Mouse (Mus musculus) adrenal gland, adult 18-20 months (tissue): ENCODE measurements around the gene 2310022B05Rik. TPM values are rescaled to one million over a fixed set of nuclear protein-coding genes. Genes with fewer than 3 reads are reported as not detected.
A peak's percentile ranks its signal among the peaks of the same experiment; 100 is the strongest.

ENCODE experiments used
- DNase-seq, 2 experiments: peaks; one replicate each; pipeline ENCODE4 v3.0.0; 2021 to 2022; ENCODE audit warnings: low spot score in 2 of 2
- total RNA-seq, 2 experiments: library from RNA; stranded (reverse); gene quantifications; 1 replicate in 1 of 2; 2 replicates in 1 of 2; pipeline ENCODE4 v1.2.3; 2021

The 2310022B05Rik gene
- total RNA-seq, 2 experiments from 2014 or later: 27.4 to 34.7 TPM

GRCm38 (mm10) chr8:124617266-124617869, 45.8 kb downstream of the 2310022B05Rik start:
- peak; percentile 67 to 80 for DNase-seq

GRCm38 (mm10) chr8:124614325-124614724, 48.8 kb downstream of the 2310022B05Rik start:
- DNase-seq: no peak

GRCm38 (mm10) chr8:124608972-124609353, 54.2 kb downstream of the 2310022B05Rik start:
- no peak for DNase-seq

GRCm38 (mm10) chr8:124608239-124608971, 54.8 kb downstream of the 2310022B05Rik start:
- DNase-seq: no peak

GRCm38 (mm10) chr8:124604066-124604465, 59.1 kb downstream of the 2310022B05Rik start:
- no peak for DNase-seq

- peak in 1 of 2 experiments; percentile 23 for DNase-seq
Measured at GRCm38 (mm10) chr8:124589393-124589792, 73.8 kb downstream of the 2310022B05Rik start.

GRCm38 (mm10) chr8:124586556-124586955, 76.6 kb downstream of the 2310022B05Rik start:
- DNase-seq: no peak

Other genes with a start within 250 kb of the 2310022B05Rik start
- 1 to 10 TPM; 3.9 to 6.0 TPM for gene Pgbd5, start 223.7 kb downstream of the 2310022B05Rik start, total RNA-seq
- gene Cog2, start 142.6 kb downstream of the 2310022B05Rik start, total RNA-seq: 10 to 100 TPM; 43.9 to 46.5 TPM
- gene Agt, start 93.7 kb downstream of the 2310022B05Rik start, total RNA-seq: 10 to 100 TPM in 1 of 2 experiments, 1 to 10 TPM in 1; 1.8 to 11.9 TPM
- gene Capn9, start 87.3 kb downstream of the 2310022B05Rik start, total RNA-seq: under 1 TPM in 1 of 2 experiments, not detected in 1; 0.36 TPM
- 10 to 100 TPM; 33.0 to 44.0 TPM for gene Ttc13, start 58.6 kb upstream of the 2310022B05Rik start, total RNA-seq
- 1 to 10 TPM; 9.2 to 9.4 TPM for gene Arv1, start 58.8 kb upstream of the 2310022B05Rik start, total RNA-seq
- gene Fam89a, start 88.5 kb upstream of the 2310022B05Rik start, total RNA-seq: under 1 TPM in 1 of 2 experiments, not detected in 1; 0.90 TPM
- gene Trim67, start 129.7 kb upstream of the 2310022B05Rik start, total RNA-seq: 1 to 10 TPM; 1.1 to 2.2 TPM
- 100 to 1,000 TPM in 1 of 2 experiments, 10 to 100 TPM in 1; 94.9 to 110 TPM for gene Gnpat, start 199.7 kb upstream of the 2310022B05Rik start, total RNA-seq
- gene 2810004N23Rik, start 199.8 kb upstream of the 2310022B05Rik start, total RNA-seq: 10 to 100 TPM; 22.8 to 28.4 TPM
- gene Exoc8, start 234.3 kb upstream of the 2310022B05Rik start, total RNA-seq: 10 to 100 TPM; 23.1 to 25.2 TPM
- 10 to 100 TPM; 18.9 to 19.3 TPM for gene Sprtn, start 234.5 kb upstream of the 2310022B05Rik start, total RNA-seq